ENCODE assay signal across 8 mouse cellular contexts in the genomic region with DNA sequence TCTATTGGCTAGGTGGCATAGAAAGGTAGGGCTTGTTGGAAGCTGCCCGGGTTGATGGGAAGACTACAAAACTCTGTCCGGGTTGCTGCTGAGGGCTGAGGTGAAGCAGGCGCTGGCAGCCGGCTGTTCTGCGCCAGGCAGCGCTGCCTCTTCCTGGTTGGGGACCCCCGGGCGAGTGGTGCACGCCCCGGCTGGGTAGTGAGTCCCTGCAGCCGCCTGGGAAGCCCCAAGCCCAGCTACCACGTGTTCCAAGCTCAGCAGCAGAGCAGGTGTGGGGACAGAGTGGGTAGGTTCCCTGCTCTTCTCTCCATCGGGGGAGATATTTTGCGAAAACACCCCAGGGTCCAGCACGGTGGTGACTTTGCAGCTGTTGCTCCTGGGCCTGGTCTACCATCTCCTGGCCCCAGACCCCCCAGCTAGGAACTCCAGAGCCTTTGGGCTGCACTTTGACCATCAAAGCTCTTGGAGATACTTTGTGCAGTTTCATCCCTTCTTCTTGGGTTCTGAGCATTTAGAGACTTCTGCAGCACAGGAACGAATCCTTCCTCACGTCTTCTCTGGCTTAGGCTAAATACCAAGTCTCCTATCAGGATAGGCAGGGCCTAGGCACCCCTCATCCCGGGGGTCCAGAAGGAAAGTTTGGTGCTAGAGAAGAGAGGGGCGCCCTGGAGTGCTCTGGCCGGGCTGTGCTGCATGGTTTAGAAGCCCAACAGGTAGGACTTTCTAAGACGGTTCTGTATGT. TPM values are rescaled to one million over a fixed set of nuclear protein-coding genes. Genes with fewer than 3 reads are reported as not detected.
DNase-seq lines count a peak whose midpoint lies in the region; ATAC-seq and TF ChIP-seq lines count a peak whose summit lies in the region.

No protein-coding gene starts in this region.

- peak overlapping the region; percentile 72 for H3K4me2 ChIP-seq in hindbrain, embryonic 15.5 days
- H3K4me2 ChIP-seq in stomach, postnatal 0 days (replicated peaks; ENCODE audit: low read depth): peak overlapping the region; percentile 85

- TF ChIP-seq EP300 in heart, adult 2 months (IDR thresholded peaks at IDR 0.05; ENCODE audit: insufficient read depth, low read depth, low read length): no peak
- no peak for TF ChIP-seq EP300 in stomach, postnatal 0 days (optimal IDR thresholded peaks at IDR 0.05)

- H3K9me3 ChIP-seq in hindbrain, embryonic 15.5 days: no peaks in the 10 kb centered on the region
- no peaks in the 10 kb centered on the region for H3K9me3 ChIP-seq in stomach, postnatal 0 days (ENCODE audit: control insufficient read depth, low read length)

- H3K27ac ChIP-seq in heart, adult 2 months: peak overlapping the region; percentile 82
- peak overlapping the region; percentile 90 for H3K27ac ChIP-seq in hindbrain, embryonic 15.5 days (replicated peaks)
- no peak overlapping the region for H3K27ac ChIP-seq in macrophage
- H3K27ac ChIP-seq in stomach, postnatal 0 days (replicated peaks): no peak overlapping the region

- 11% methylated on average over 21 of the region's 21 CpGs for WGBS in heart, adult 2 months
- 4% methylated on average over 21 of the region's 21 CpGs for WGBS in hindbrain, embryonic 15.5 days
- WGBS in macrophage (ENCODE audit: missing documents): 12% methylated on average over 21 of the region's 21 CpGs
- 7% methylated on average over 21 of the region's 21 CpGs for WGBS in stomach, postnatal 0 days

- no peak for ATAC-seq in hindbrain, embryonic 15.5 days (ENCODE audit: low FRiP score, low read depth)
- ATAC-seq in stomach, postnatal 0 days (ENCODE audit: low FRiP score, low TSS enrichment): no peak

- no peaks in the 10 kb centered on the region; the same call in 1 of the 2 replicates for H3K36me3 ChIP-seq in heart, adult 2 months (ENCODE audit: control insufficient read depth, insufficient read depth, low read length)
- H3K36me3 ChIP-seq in hindbrain, embryonic 15.5 days: no peaks in the 10 kb centered on the region
- no peaks in the 10 kb centered on the region for H3K36me3 ChIP-seq in macrophage (ENCODE audit: inconsistent target)
- H3K36me3 ChIP-seq in stomach, postnatal 0 days (ENCODE audit: control insufficient read depth, insufficient read depth, low read length): no peaks in the 10 kb centered on the region

- H3K4me3 ChIP-seq in heart, adult 2 months: peak overlapping the region; percentile 82
- H3K4me3 ChIP-seq in hindbrain, embryonic 15.5 days: peak overlapping the region; percentile 82
- H3K4me3 ChIP-seq in macrophage (ENCODE audit: inconsistent target): peak overlapping the region; percentile 58
- H3K4me3 ChIP-seq in stomach, postnatal 0 days (ENCODE audit: low read depth, low read length): peak overlapping the region; percentile 65

- intact Hi-C loops in heart, adult 2 months (cut with DNase I): loop anchor here (2.0 to 5.0 kb wide), 4 partner anchors 18 to 211 kb away; no protein-coding TSS in a partner anchor
- intact Hi-C loops in heart, postnatal 25 days (cut with DNase I): loop anchor here (2.0 to 10.0 kb wide), 4 partner anchors 56 to 368 kb away; no protein-coding TSS in a partner anchor

- peak overlapping the region; percentile 72 for H3K9ac ChIP-seq in heart, adult 2 months (ENCODE audit: low read depth, low read length)
- H3K9ac ChIP-seq in hindbrain, embryonic 15.5 days: peak overlapping the region; percentile 71
- peak overlapping the region; percentile 54 for H3K9ac ChIP-seq in stomach, postnatal 0 days (ENCODE audit: low read length)

- peaks cover 2% of the 10 kb centered on the region; the same call in 1 of the 2 replicates for H3K27me3 ChIP-seq in heart, adult 2 months (ENCODE audit: control insufficient read depth, insufficient read depth, low read length)
- 0 out of 2 replicates have a peak, but pooled peaks cover 10% of the 10 kb centered on the region for H3K27me3 ChIP-seq in hindbrain, embryonic 15.5 days
- H3K27me3 ChIP-seq in stomach, postnatal 0 days (ENCODE audit: control insufficient read depth, insufficient read depth, low read length): no peaks in the 10 kb centered on the region

- H3K79me2 ChIP-seq in heart, adult 2 months (replicated peaks; ENCODE audit: control insufficient read depth, insufficient read depth, low read length): no peaks in the 10 kb centered on the region
- peaks cover 10% of the 10 kb centered on the region; the same call in 1 of the 2 replicates for H3K79me2 ChIP-seq in macrophage (ENCODE audit: inconsistent target)

- H3K4me1 ChIP-seq in heart, adult 2 months (ENCODE audit: control insufficient read depth, insufficient read depth, low read length): no peaks in the 10 kb centered on the region
- H3K4me1 ChIP-seq in hindbrain, embryonic 15.5 days (replicated peaks): peaks cover 52% of the 10 kb centered on the region
- H3K4me1 ChIP-seq in stomach, postnatal 0 days (replicated peaks; ENCODE audit: control insufficient read depth, insufficient read depth): no peaks in the 10 kb centered on the region

- no peak for TF ChIP-seq POLR2A in heart, adult 2 months (IDR thresholded peaks at IDR 0.05; ENCODE audit: insufficient read depth, low read depth, low read length)

- no peak for TF ChIP-seq CTCF in heart, adult 2 months (IDR thresholded peaks at IDR 0.05)
- TF ChIP-seq CTCF in stomach, postnatal 0 days (IDR thresholded peaks at IDR 0.05; ENCODE audit: low read depth): no peak

- peak in 1 of 2 experiments; percentile 25 for DNase-seq in heart, adult 2 months
- no peak for DNase-seq in heart, postnatal 25 days (ENCODE audit: low spot score)
- peak; percentile 32 for DNase-seq in CD4-positive, CD25-positive, alpha-beta regulatory T cell, adult 2 months (ENCODE audit: low read depth, low spot score)
- DNase-seq in embryo, embryonic 11 days: peak; percentile 56
- no peak for DNase-seq in stomach, postnatal 0 days (ENCODE audit: low spot score)
- DNase-seq in layer of hippocampus, adult 9-10 months (ENCODE audit: low spot score): no peak

RNA-seq across cellular contexts. Expression of gene Chst11, which starts 1.1 kb away (rescaled TPM):
- 1 to 10 TPM; 3.1 to 3.2 TPM for total RNA-seq in heart, adult 2 months (2021)
- 4.5 and 6.8 TPM in 2 replicates for polyA plus RNA-seq in heart, adult 2 months (2012; rRNA removed)
- 1 to 10 TPM; 2.8 to 3.4 TPM for total RNA-seq in heart, postnatal 25 days (2021)
- polyA plus RNA-seq in hindbrain, embryonic 15.5 days (2015; fragmentation: Nextera tagmentation; extraction: Ambion mirVana): 3.7 and 3.8 TPM in 2 replicates
- total RNA-seq in macrophage (2018; cell fraction: chromatin; rRNA removed): 10 to 100 TPM in 3 of 26 experiments, 1 to 10 TPM in 21, under 1 TPM in 2; 0.63 to 19.5 (median 2.9) TPM
- 10 to 100 TPM in 12 of 26 experiments, 1 to 10 TPM in 14; 2.5 to 21.1 (median 9.5) TPM for total RNA-seq in macrophage (2018; cell fraction: cytosol; rRNA removed)
- total RNA-seq in macrophage (2018; cell fraction: nucleus; rRNA removed): 10 to 100 TPM in 13 of 26 experiments, 1 to 10 TPM in 13; 3.2 to 32.6 (median 9.8) TPM
- polyA plus RNA-seq in macrophage (2018): 6.2 to 18.4 TPM (median 10.6 TPM) in 3 replicates
- polyA plus RNA-seq in stomach, postnatal 0 days (2015; fragmentation: Nextera tagmentation; extraction: Ambion mirVana): 0.35 and 0.45 TPM in 2 replicates

Comparison
In these comparisons a context has a peak if more than half of its experiments do, and no peak if none do; other contexts are left out.
1. DNase-seq: peak in CD4-positive, CD25-positive, alpha-beta regulatory T cell, adult 2 months (single experiment) and embryo, embryonic 11 days (single experiment); none in heart, postnatal 25 days (single experiment), stomach, postnatal 0 days (single experiment) and layer of hippocampus, adult 9-10 months (single experiment).
2. H3K27ac ChIP-seq: peak in heart, adult 2 months (single experiment) and hindbrain, embryonic 15.5 days (single experiment); none in macrophage (single experiment) and stomach, postnatal 0 days (single experiment).
3. Peak in every context shown above with its lines, with median percentiles within 50 percentile points of each other: H3K4me3 ChIP-seq and H3K9ac ChIP-seq.